Mouse (Mus musculus): ENCODE results near the gene Notch1.

Gene Notch1

GRCm38 (mm10) chr2:26500599-26501370, 15.7 kb downstream of the Notch1 start:
- no peak for DNase-seq (ENCODE audit: low spot score)

- no peak for DNase-seq (ENCODE audit: low spot score)
These were observed 16.4 kb downstream of the Notch1 start for GRCm38 (mm10) chr2:26500027-26500598.

GRCm38 (mm10) chr2:26498694-26499093, 17.8 kb downstream of the Notch1 start:
- no peak for DNase-seq (ENCODE audit: low spot score)

GRCm38 (mm10) chr2:26497861-26498533, 18.5 kb downstream of the Notch1 start:
- no peak for DNase-seq (ENCODE audit: low spot score)

- no peak for DNase-seq (ENCODE audit: low spot score)
These were observed 20.0 kb downstream of the Notch1 start for GRCm38 (mm10) chr2:26496451-26496850.

- no peak for DNase-seq (ENCODE audit: low spot score)
These were observed 20.8 kb downstream of the Notch1 start for GRCm38 (mm10) chr2:26495701-26496100.

- no peak for DNase-seq (ENCODE audit: low spot score)
These were observed 21.5 kb downstream of the Notch1 start for GRCm38 (mm10) chr2:26494991-26495390.

- no peak for DNase-seq (ENCODE audit: low spot score)
These were observed 22.1 kb downstream of the Notch1 start for GRCm38 (mm10) chr2:26494396-26494795.

- no peak for DNase-seq (ENCODE audit: low spot score)
These were observed 23.3 kb downstream of the Notch1 start for GRCm38 (mm10) chr2:26493021-26493781.

GRCm38 (mm10) chr2:26490760-26491301, 25.6 kb downstream of the Notch1 start:
- DNase-seq (ENCODE audit: low spot score) = no peak

GRCm38 (mm10) chr2:26488535-26489135, 27.8 kb downstream of the Notch1 start:
- DNase-seq (ENCODE audit: low spot score) = no peak

- no peak for DNase-seq (ENCODE audit: low spot score)
These were observed 29.0 kb downstream of the Notch1 start for GRCm38 (mm10) chr2:26487322-26488021.

GRCm38 (mm10) chr2:26486835-26487321, 29.6 kb downstream of the Notch1 start:
- no peak for DNase-seq (ENCODE audit: low spot score)

GRCm38 (mm10) chr2:26486264-26486810, 30.1 kb downstream of the Notch1 start:
- no peak for DNase-seq (ENCODE audit: low spot score)

GRCm38 (mm10) chr2:26485710-26486109, 30.8 kb downstream of the Notch1 start:
- DNase-seq (ENCODE audit: low spot score) = no peak

- no peak for DNase-seq (ENCODE audit: low spot score)
These were observed 31.2 kb downstream of the Notch1 start for GRCm38 (mm10) chr2:26485278-26485677.

- DNase-seq (ENCODE audit: low spot score) = no peak
These were observed 32.3 kb downstream of the Notch1 start for GRCm38 (mm10) chr2:26484169-26484568.

GRCm38 (mm10) chr2:26483230-26483869, 33.1 kb downstream of the Notch1 start:
- no peak for DNase-seq (ENCODE audit: low spot score)

GRCm38 (mm10) chr2:26482824-26483223, 33.6 kb downstream of the Notch1 start:
- no peak for DNase-seq (ENCODE audit: low spot score)
